Mouse (Mus musculus) midbrain, embryonic 14.5 days (tissue): Measurements from ENCODE around the gene Stard5. TPM values are rescaled to one million over a fixed set of nuclear protein-coding genes. Genes with fewer than 3 reads are reported as not detected.

ENCODE experiments used
- ATAC-seq: fragments of 200-750 bp; cut with Nextera tagmentation; 2 replicates; pipeline ENCODE4 v1.8.0; 2017; ENCODE audit warnings: moderate number of reproducible peaks, moderate library complexity; ENCODE audit not compliant: low FRiP score, low TSS enrichment
- DNase-seq: peaks from one replicate; pipeline ENCODE4 v3.0.0-alpha.2; 2015
- H3K27ac ChIP-seq: fragments of 300-500 bp; sonication (generic); replicated peaks from 2 replicates; pipeline ENCODE4 v1.5.1; 2014; ENCODE audit warnings: mild to moderate bottlenecking, low read depth, low read length, moderate library complexity
- H3K27me3 ChIP-seq: fragments of 300-500 bp; sonication (generic); 2 replicates; pipeline ENCODE4 v1.6.1; 2014; ENCODE audit warnings: low read length, control low read depth, mixed read lengths; ENCODE audit not compliant: control insufficient read depth, insufficient read depth
- H3K36me3 ChIP-seq: fragments of 300-500 bp; sonication (generic); 2 replicates; pipeline ENCODE4 v1.6.1; 2014; ENCODE audit warnings: low read length, control low read depth; ENCODE audit not compliant: control insufficient read depth, insufficient read depth
- H3K4me1 ChIP-seq: fragments of 300-500 bp; sonication (generic); 2 replicates; pipeline ENCODE4 v1.6.1; 2014; ENCODE audit warnings: mild to moderate bottlenecking, antibody characterized with exemption, low read length, control low read depth; ENCODE audit not compliant: control insufficient read depth, insufficient read depth
- H3K4me2 ChIP-seq: fragments of 300-500 bp; sonication (generic); 2 replicates; pipeline ENCODE4 v1.6.1; 2014; ENCODE audit warnings: mild to moderate bottlenecking, low read length, moderate library complexity
- H3K4me3 ChIP-seq: fragments of 300-500 bp; sonication (generic); replicated peaks from 2 replicates; pipeline ENCODE4 v1.5.1; 2014; ENCODE audit warnings: low read depth, low read length
- H3K9ac ChIP-seq: fragments of 300-500 bp; sonication (generic); replicated peaks from 2 replicates; pipeline ENCODE4 v1.6.1; 2014; ENCODE audit warnings: mild to moderate bottlenecking, low read length, moderate library complexity
- H3K9me3 ChIP-seq: fragments of 300-500 bp; sonication (generic); 2 replicates; pipeline ENCODE4 v1.6.1; 2016; ENCODE audit warnings: low read length, control low read depth, mixed read lengths; ENCODE audit not compliant: control insufficient read depth
- WGBS: fragments of 180-500 bp; shearing (Covaris S2); extraction: QIAGEN DNeasy Blood & Tissue Kit; methylation state at CpG from one replicate; pipeline ENCODE4 v1.1.7; 2014; 5-methylcytosine and 5-hydroxymethylcytosine counted together
- polyA plus RNA-seq: library from polyadenylated mRNA; unstranded; fragments of >200 nt; fragmentation: Nextera tagmentation; extraction: Ambion mirVana; gene quantifications from 2 replicates; pipeline ENCODE4 v1.2.1, GENCODE M21; 2014

Gene Stard5
- polyA plus RNA-seq, 1 experiment from 2014 or later, result 7.4 TPM

DNA sequence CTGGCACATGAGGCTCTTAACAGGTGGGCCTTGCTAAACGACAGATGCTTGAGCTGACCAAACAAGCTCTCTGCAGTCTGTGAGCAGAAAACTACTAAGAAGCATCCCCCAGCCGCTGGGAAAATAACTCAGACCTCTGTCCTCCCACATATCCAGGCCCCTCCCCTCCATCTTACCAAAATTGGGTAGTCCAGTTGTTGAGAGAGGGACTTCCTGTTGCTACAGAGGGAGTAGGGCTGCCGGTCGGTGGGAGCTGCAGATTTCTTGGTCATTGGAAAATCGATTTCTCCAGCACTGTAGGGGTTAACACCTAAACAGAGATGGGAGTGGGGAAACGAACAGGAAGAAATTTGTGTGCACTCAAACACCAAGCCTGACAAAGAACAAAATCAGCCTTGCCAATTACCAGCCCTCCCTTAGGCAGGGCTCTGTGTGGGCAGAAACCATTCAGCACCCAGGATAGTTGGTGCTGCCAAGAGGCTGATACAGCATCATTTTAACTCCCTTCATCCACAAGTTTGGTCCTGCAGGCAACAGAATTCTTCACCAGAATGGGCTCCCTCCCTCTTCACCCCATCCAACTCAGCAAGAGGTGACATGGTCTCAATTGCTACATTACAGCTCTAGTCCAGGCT, 51.0 kb downstream of the Stard5 start:
- Histone ChIP-seq H3K4me2 (no peak overlapping the region), H3K27ac (no peak overlapping the region), H3K4me1 (no peaks in the 10 kb centered on the region), H3K27me3 (no peaks in the 10 kb centered on the region), H3K4me3 (no peak overlapping the region), H3K36me3 (no peaks in the 10 kb centered on the region), H3K9me3 (no peaks in the 10 kb centered on the region), H3K9ac (no peak overlapping the region)
- no peak for ATAC-seq
- no peak for DNase-seq
- WGBS, result 60% methylated on average over 6 of the region's 6 CpGs

DNA sequence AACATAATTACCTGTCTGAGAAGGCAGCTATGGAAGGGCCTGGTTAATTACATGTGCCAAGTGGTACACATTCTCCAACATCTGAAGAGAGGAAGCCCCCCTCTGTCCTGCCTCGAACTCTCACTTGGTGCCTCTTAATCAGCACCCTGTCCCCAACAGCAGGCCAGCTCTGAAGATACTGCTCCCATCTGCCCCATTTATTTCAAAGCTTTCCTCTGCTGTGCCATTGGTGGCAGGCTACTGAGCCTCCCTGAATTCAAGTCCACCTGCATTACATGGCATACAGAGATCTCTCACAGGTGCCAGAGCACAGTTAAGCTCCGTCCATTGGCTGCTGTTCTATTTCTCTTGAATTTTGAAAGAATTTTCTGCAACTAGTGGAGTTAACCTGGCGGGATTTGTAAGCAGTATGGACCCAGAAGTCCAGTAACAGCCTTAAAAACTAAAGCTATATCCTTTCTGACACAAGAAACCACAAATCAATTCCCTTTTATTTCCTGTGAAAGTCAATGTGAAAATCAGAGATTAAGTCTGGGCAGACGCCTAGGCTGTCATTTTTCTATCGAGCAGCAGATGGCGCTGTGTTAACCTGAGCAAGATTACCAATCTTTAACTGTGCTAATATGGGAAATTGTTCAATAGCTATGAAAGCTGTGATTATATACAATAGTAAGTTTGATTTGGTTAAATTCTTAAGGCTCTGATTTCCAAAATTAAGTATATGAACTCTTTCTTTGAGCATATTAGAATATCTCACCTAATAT, 63.9 kb downstream of the Stard5 start:
- Histone ChIP-seq H3K4me1 (no peaks in the 10 kb centered on the region), H3K9me3 (no peaks in the 10 kb centered on the region), H3K27me3 (no peaks in the 10 kb centered on the region), H3K9ac (no peak overlapping the region), H3K4me3 (no peak overlapping the region), H3K36me3 (no peaks in the 10 kb centered on the region), H3K27ac (no peak overlapping the region), H3K4me2 (no peak overlapping the region)
- 31% methylated on average over 6 of the region's 6 CpGs for WGBS
- peak; percentile 79 for DNase-seq
- ATAC-seq, result no peak

DNA sequence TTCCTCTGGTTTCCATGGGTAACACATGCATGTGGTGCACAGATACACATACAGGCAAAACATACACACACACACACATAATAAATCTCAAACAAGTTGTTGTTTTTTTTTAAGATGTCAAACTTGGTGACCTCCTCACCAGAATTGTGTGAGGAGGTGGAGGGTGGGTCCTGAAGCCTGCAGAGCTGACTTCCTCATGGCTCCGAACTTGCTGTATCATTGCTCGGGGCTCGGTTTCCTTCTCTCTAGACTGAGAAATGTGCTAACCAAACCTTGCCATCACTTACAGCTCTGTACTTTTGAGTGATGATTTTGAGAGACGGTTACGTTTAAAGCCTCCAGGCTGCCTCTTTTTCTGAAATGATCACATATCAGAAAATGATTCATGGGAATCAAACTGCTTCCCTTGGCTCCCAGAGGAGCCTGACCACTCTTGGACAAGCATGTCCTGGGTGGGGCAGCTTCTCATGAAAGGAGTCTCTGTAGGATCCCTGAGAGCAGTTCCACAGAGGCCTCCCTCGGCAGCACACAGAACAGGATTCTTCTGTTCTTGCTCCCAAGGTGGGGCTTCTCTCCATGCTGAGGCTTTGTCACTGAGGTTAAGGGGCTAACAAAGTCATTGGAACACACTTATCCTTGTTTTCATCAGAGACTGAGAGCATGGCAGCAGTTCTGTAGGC, 67.4 kb downstream of the Stard5 start:
- no peaks in the 10 kb centered on the region for H3K27me3 ChIP-seq
- H3K4me1 ChIP-seq, result no peaks in the 10 kb centered on the region
- no peaks in the 10 kb centered on the region for H3K9me3 ChIP-seq
- no peak for ATAC-seq
- H3K4me3 ChIP-seq, result no peak overlapping the region
- 87% methylated on average over 6 of the region's 6 CpGs for WGBS
- no peak overlapping the region for H3K9ac ChIP-seq
- no peaks in the 10 kb centered on the region for H3K36me3 ChIP-seq
- no peak overlapping the region for H3K4me2 ChIP-seq
- no peak for DNase-seq
- no peak overlapping the region for H3K27ac ChIP-seq

Other genes with a start within 250 kb of the Stard5 start
- 0.16 and 0.25 TPM in 2 replicates for gene Tmc3, start 47.0 kb upstream of the Stard5 start, polyA plus RNA-seq
- gene Il16, start 113.8 kb downstream of the Stard5 start, polyA plus RNA-seq, result 0.43 and 0.70 TPM in 2 replicates
- 0.49 and 0.55 TPM in 2 replicates for gene Cfap161, start 162.9 kb downstream of the Stard5 start, polyA plus RNA-seq